Mouse (Mus musculus) stomach, postnatal 0 days (tissue): Measurements from ENCODE around the gene Krba1.

Source experiments
- CTCF ChIP-seq: IDR thresholded peaks from 2 replicates; pipeline ENCODE4 v1.5.1; 2016; ENCODE audit warnings: antibody characterized with exemption, low read depth, mild to moderate bottlenecking, moderate library complexity
- EP300 ChIP-seq: optimal IDR thresholded peaks from 2 replicates; pipeline ENCODE3; 2016; ENCODE audit warnings: antibody characterized with exemption

DNA sequence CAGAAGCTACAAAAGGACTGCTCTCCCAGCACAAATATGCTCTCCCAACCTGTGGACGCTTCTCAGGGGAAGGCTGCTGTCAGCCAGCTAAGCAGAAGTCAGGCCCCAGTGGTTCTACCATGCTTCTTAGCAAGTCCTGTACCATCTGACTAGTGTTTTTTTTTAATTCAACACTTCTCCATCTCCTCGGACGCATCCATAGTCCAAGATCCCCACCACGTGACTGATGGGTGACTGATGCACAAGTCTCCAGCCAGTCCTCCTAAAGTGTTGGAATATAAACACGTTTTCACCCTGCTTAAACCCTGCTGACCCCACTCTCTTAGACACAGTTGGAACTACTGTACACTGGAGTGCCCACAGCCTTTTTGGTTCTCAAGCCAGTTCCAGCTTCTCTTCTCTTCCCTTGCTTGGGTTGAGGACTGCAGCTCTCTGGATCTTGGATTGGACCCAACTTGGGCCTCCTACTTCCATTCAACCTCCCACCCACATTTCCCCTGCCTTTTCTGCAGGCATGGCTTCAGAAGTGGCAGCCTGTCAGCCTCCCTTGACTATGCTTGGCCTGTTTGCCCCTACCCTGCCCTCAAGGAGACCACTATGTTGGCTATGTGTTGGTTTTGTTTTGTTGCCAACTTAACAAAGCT, 40.4 kb downstream of the Krba1 start:
- TF ChIP-seq CTCF (no peak), EP300 (no peak)
